Mouse (Mus musculus) limb, embryonic 10.5 days (tissue): ENCODE measurements at regions not wholly inside any gene's neighbourhood (a gene's known extent, or its start where the extent isn't known, plus 50 kb on each side); places are given as distances from the start of the nearest gene placed in this dataset.

Source experiments
- DNase-seq: peaks from one replicate; pipeline ENCODE4 v3.0.0-alpha.2; 2017; ENCODE audit warnings: low spot score
- H3K27ac ChIP-seq: fragments of 300-500 bp; sonication (generic); 2 replicates; pipeline ENCODE4 v1.5.1; 2016; ENCODE audit warnings: mild to moderate bottlenecking
- H3K27me3 ChIP-seq: fragments of 300-500 bp; sonication (generic); 2 replicates; pipeline ENCODE4 v1.6.1; 2016; ENCODE audit warnings: low read depth, mild to moderate bottlenecking; ENCODE audit not compliant: poor library complexity, severe bottlenecking
- H3K36me3 ChIP-seq: fragments of 300-500 bp; sonication (generic); 2 replicates; pipeline ENCODE4 v1.6.1; 2016; ENCODE audit warnings: mild to moderate bottlenecking, moderate library complexity
- H3K4me1 ChIP-seq: fragments of 300-500 bp; sonication (generic); 2 replicates; pipeline ENCODE4 v1.6.1; 2016
- H3K4me3 ChIP-seq: fragments of 300-500 bp; sonication (generic); 2 replicates; pipeline ENCODE4 v1.5.1; 2016; ENCODE audit warnings: mild to moderate bottlenecking, moderate library complexity
- H3K9me3 ChIP-seq: fragments of 300-500 bp; sonication (generic); replicated peaks from 2 replicates; pipeline ENCODE4 v1.6.1; 2016; ENCODE audit warnings: mild to moderate bottlenecking
- WGBS: fragments of 180-500 bp; shearing (Covaris S2); methylation state at CpG from one replicate; pipeline ENCODE4 v1.1.7; 2016; 5-methylcytosine and 5-hydroxymethylcytosine counted together

- Histone ChIP-seq H3K4me3 (no peak overlapping the region), H3K9me3 (no peaks in the 10 kb centered on the region), H3K27me3 (no peaks in the 10 kb centered on the region), H3K27ac (no peak overlapping the region), H3K36me3 (no peaks in the 10 kb centered on the region), H3K4me1 (peaks cover 8% of the 10 kb centered on the region)
- WGBS, result 94% methylated on average over 1 of the region's 1 CpGs
- no peak for DNase-seq
Observed at GRCm38 (mm10) chr11:19299411-19299810, 280.6 kb upstream of the Meis1 start.

GRCm38 (mm10) chr11:19306687-19307086, 287.9 kb upstream of the Meis1 start:
- Histone ChIP-seq H3K36me3 (no peaks in the 10 kb centered on the region), H3K27me3 (no peaks in the 10 kb centered on the region), H3K9me3 (no peaks in the 10 kb centered on the region), H3K4me3 (no peak overlapping the region), H3K4me1 (peaks cover 8% of the 10 kb centered on the region), H3K27ac (no peak overlapping the region)
- no peak for DNase-seq
- WGBS, result 89% methylated on average over 5 of the region's 5 CpGs

GRCm38 (mm10) chr11:19330685-19331239, 312.0 kb upstream of the Meis1 start:
- no peak for DNase-seq
- Histone ChIP-seq H3K27me3 (no peaks in the 10 kb centered on the region), H3K4me3 (no peak overlapping the region), H3K9me3 (no peaks in the 10 kb centered on the region), H3K36me3 (no peaks in the 10 kb centered on the region), H3K4me1 (no peaks in the 10 kb centered on the region), H3K27ac (no peak overlapping the region)
- WGBS, result 60% methylated on average over 3 of the region's 3 CpGs

GRCm38 (mm10) chr11:19332274-19332673, 313.5 kb upstream of the Meis1 start:
- Histone ChIP-seq H3K27me3 (no peaks in the 10 kb centered on the region), H3K36me3 (no peaks in the 10 kb centered on the region), H3K4me1 (no peaks in the 10 kb centered on the region), H3K27ac (no peak overlapping the region), H3K4me3 (no peak overlapping the region), H3K9me3 (no peaks in the 10 kb centered on the region)
- no peak for DNase-seq

GRCm38 (mm10) chr11:19332727-19333126, 313.9 kb upstream of the Meis1 start:
- no peak overlapping the region for H3K27ac ChIP-seq
- no peaks in the 10 kb centered on the region for H3K4me1 ChIP-seq
- DNase-seq, result no peak
- no peaks in the 10 kb centered on the region for H3K27me3 ChIP-seq
- no peaks in the 10 kb centered on the region for H3K36me3 ChIP-seq
- 55% methylated on average over 1 of the region's 1 CpGs for WGBS
- no peak overlapping the region for H3K4me3 ChIP-seq
- H3K9me3 ChIP-seq, result no peaks in the 10 kb centered on the region

GRCm38 (mm10) chr11:19333908-19334487, 315.2 kb upstream of the Meis1 start:
- Histone ChIP-seq H3K9me3 (no peaks in the 10 kb centered on the region), H3K27ac (no peak overlapping the region), H3K4me1 (no peaks in the 10 kb centered on the region), H3K4me3 (no peak overlapping the region), H3K36me3 (no peaks in the 10 kb centered on the region), H3K27me3 (no peaks in the 10 kb centered on the region)
- WGBS, result 97% methylated on average over 1 of the region's 1 CpGs
- no peak for DNase-seq

- H3K27ac ChIP-seq, result no peak overlapping the region
- WGBS, result 97% methylated on average over 3 of the region's 3 CpGs
- DNase-seq, result no peak
- no peaks in the 10 kb centered on the region for H3K4me1 ChIP-seq
- H3K27me3 ChIP-seq, result no peaks in the 10 kb centered on the region
- no peaks in the 10 kb centered on the region for H3K9me3 ChIP-seq
- H3K36me3 ChIP-seq, result no peaks in the 10 kb centered on the region
- H3K4me3 ChIP-seq, result no peak overlapping the region
Observed at GRCm38 (mm10) chr11:19335384-19335783, 316.6 kb upstream of the Meis1 start.

- H3K9me3 ChIP-seq, result no peaks in the 10 kb centered on the region
- 89% methylated on average over 7 of the region's 7 CpGs for WGBS
- peaks cover 3% of the 10 kb centered on the region; the same call in 1 of the 2 replicates for H3K4me1 ChIP-seq
- H3K27me3 ChIP-seq, result no peaks in the 10 kb centered on the region
- H3K27ac ChIP-seq, result no peak overlapping the region
- no peak overlapping the region for H3K4me3 ChIP-seq
- DNase-seq, result no peak
- no peaks in the 10 kb centered on the region for H3K36me3 ChIP-seq
Observed at GRCm38 (mm10) chr11:19339721-19340317, 321.0 kb upstream of the Meis1 start.

GRCm38 (mm10) chr11:19340889-19341288, 322.1 kb upstream of the Meis1 start:
- WGBS, result 85% methylated on average over 5 of the region's 5 CpGs
- no peak for DNase-seq

GRCm38 (mm10) chr11:19341379-19341778, 322.6 kb upstream of the Meis1 start:
- Histone ChIP-seq H3K4me3 (no peak overlapping the region), H3K27me3 (no peaks in the 10 kb centered on the region), H3K36me3 (no peaks in the 10 kb centered on the region), H3K4me1 (peaks cover 3% of the 10 kb centered on the region; the same call in 1 of the 2 replicates), H3K27ac (no peak overlapping the region), H3K9me3 (no peaks in the 10 kb centered on the region)
- 64% methylated on average over 3 of the region's 3 CpGs for WGBS
- no peak for DNase-seq

More at GRCm38 (mm10) chr11:19340889-19341288, 322.1 kb upstream of the Meis1 start:
- Histone ChIP-seq H3K9me3 (no peaks in the 10 kb centered on the region), H3K4me1 (peaks cover 3% of the 10 kb centered on the region; the same call in 1 of the 2 replicates), H3K27me3 (no peaks in the 10 kb centered on the region), H3K36me3 (no peaks in the 10 kb centered on the region), H3K27ac (no peak overlapping the region), H3K4me3 (no peak overlapping the region)

- WGBS, result 73% methylated on average over 4 of the region's 4 CpGs
- Histone ChIP-seq H3K27me3 (no peaks in the 10 kb centered on the region), H3K4me3 (no peak overlapping the region), H3K4me1 (peaks cover 3% of the 10 kb centered on the region), H3K9me3 (no peaks in the 10 kb centered on the region), H3K27ac (no peak overlapping the region), H3K36me3 (no peaks in the 10 kb centered on the region)
- no peak for DNase-seq
Observed at GRCm38 (mm10) chr11:19342803-19343202, 324.0 kb upstream of the Meis1 start.

- Histone ChIP-seq H3K27me3 (no peaks in the 10 kb centered on the region), H3K4me3 (no peak overlapping the region), H3K27ac (no peak overlapping the region), H3K4me1 (peaks cover 17% of the 10 kb centered on the region), H3K36me3 (no peaks in the 10 kb centered on the region), H3K9me3 (no peaks in the 10 kb centered on the region)
- 80% methylated on average over 3 of the region's 3 CpGs for WGBS
- no peak for DNase-seq
Observed at GRCm38 (mm10) chr11:19346276-19346826, 327.6 kb upstream of the Meis1 start.
